Mouse (Mus musculus): ENCODE measurements at regions not wholly inside any gene's neighbourhood (a gene's known extent, or its start where the extent isn't known, plus 50 kb on each side); places are given as distances from the start of the nearest gene placed in this dataset.

GRCm38 (mm10) chrX:85329474-85330225, 80.2 kb downstream of the Fthl17a start:
- Histone ChIP-seq H3K4me3 (ENCODE audit: low read depth, low read length) (no peak overlapping the region), H3K27me3 (ENCODE audit: control insufficient read depth, insufficient read depth, low read length) (no peaks in the 10 kb centered on the region), H3K27ac (replicated peaks; ENCODE audit: low read depth, low read length) (no peak overlapping the region), H3K4me1 (ENCODE audit: control insufficient read depth, insufficient read depth, low read length) (no peaks in the 10 kb centered on the region), H3K9ac (ENCODE audit: low read length) (no peak overlapping the region), H3K36me3 (ENCODE audit: control insufficient read depth, insufficient read depth, low read length) (no peaks in the 10 kb centered on the region), H3K4me2 (ENCODE audit: low read depth, severe bottlenecking) (no peak overlapping the region), H3K9me3 (ENCODE audit: control insufficient read depth, low read length) (no peaks in the 10 kb centered on the region)
- no peak for ATAC-seq (ENCODE audit: insufficient number of reproducible peaks, low FRiP score, low TSS enrichment, low read depth)
- 85% methylated on average over 6 of the region's 6 CpGs for WGBS
- no peak for DNase-seq (ENCODE audit: low spot score)

DNA sequence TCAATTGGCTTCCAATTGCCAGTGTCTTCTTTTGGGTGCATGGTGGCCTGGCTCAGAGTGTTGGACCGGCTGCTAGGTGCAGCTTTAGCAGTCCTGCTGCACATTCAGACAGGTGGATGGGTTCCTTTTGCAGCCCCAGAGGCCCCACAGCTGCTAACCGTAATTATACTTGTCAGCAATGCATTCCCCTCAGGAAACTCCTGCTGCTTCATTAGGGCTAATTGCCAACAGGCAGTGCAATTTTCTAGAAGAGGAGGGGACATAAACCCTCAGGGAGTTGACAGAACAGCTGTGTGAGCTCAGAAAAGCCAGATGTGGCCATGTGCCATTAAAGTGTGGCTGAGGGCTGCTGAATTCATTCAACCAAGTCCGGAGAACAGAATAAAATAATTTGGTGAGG, 94.0 kb downstream of the Fthl17a start:
- Histone ChIP-seq H3K9me3 (ENCODE audit: control insufficient read depth, low read length) (no peaks in the 10 kb centered on the region), H3K36me3 (ENCODE audit: control insufficient read depth, insufficient read depth, low read length) (no peaks in the 10 kb centered on the region), H3K9ac (ENCODE audit: low read length) (no peak overlapping the region), H3K4me2 (ENCODE audit: low read depth, severe bottlenecking) (no peak overlapping the region), H3K27me3 (ENCODE audit: control insufficient read depth, insufficient read depth, low read length) (no peaks in the 10 kb centered on the region), H3K27ac (replicated peaks; ENCODE audit: low read depth, low read length) (no peak overlapping the region), H3K4me1 (ENCODE audit: control insufficient read depth, insufficient read depth, low read length) (no peaks in the 10 kb centered on the region), H3K4me3 (ENCODE audit: low read depth, low read length) (no peak overlapping the region)
- DNase-seq (ENCODE audit: low spot score) (peak; percentile 71), ATAC-seq (ENCODE audit: insufficient number of reproducible peaks, low FRiP score, low TSS enrichment, low read depth) (peak; percentile 89)
- WGBS, result 24% methylated on average over 3 of the region's 3 CpGs

DNA sequence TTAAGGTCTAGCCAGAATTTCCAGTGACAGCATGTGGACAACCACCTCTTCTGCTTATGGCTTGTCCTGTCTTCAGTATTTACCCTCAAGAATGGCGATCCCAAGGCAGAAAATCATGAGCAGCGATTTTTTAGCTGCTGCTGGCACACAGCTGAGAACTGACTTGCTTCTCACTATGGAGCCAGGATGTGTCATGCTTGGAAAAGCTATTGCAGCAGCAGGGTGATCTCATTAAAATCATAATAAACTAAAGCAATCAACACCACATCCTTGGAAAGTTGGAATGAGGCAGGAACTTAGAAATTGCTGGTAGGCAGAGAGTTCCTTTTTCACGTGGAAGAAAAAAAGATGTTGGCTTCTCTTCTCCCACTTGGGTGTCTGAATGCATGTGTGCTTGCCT, 125.8 kb downstream of the Fthl17a start:
- H3K4me3 ChIP-seq (ENCODE audit: low read depth, low read length), result no peak overlapping the region
- no peak overlapping the region for H3K4me2 ChIP-seq (ENCODE audit: low read depth, severe bottlenecking)
- no peak overlapping the region for H3K27ac ChIP-seq (replicated peaks; ENCODE audit: low read depth, low read length)
- no peak overlapping the region for H3K9ac ChIP-seq (ENCODE audit: low read length)
- DNase-seq (ENCODE audit: low spot score) (no peak), ATAC-seq (ENCODE audit: insufficient number of reproducible peaks, low FRiP score, low TSS enrichment, low read depth) (no peak)
- no peaks in the 10 kb centered on the region for H3K9me3 ChIP-seq (ENCODE audit: control insufficient read depth, low read length)
- no peaks in the 10 kb centered on the region for H3K4me1 ChIP-seq (ENCODE audit: control insufficient read depth, insufficient read depth, low read length)
- no peaks in the 10 kb centered on the region for H3K36me3 ChIP-seq (ENCODE audit: control insufficient read depth, insufficient read depth, low read length)
- H3K27me3 ChIP-seq (ENCODE audit: control insufficient read depth, insufficient read depth, low read length), result no peaks in the 10 kb centered on the region
- WGBS, result 50% methylated on average over 3 of the region's 3 CpGs

DNA sequence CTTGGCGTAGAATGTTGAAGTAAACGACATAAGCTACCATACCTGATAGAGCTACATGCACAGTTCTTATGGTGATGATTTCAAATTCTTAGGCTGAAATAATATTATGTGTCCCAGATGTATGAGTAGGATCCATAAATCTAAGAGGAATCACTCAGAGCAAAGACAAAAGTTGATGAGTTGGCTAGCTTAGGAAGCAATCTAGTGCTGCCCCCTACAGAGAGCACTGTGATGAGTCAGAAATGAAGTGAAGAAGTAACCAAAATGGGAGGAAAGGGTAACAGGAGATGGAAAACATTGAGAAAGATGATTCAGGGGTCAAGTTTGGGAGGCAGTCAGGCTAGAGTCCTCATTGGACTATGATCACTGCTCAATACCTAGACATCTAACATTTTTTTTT, 135.0 kb downstream of the Fthl17a start:
- ATAC-seq (ENCODE audit: insufficient number of reproducible peaks, low FRiP score, low TSS enrichment, low read depth), result no peak
- 92% methylated on average over 2 of the region's 2 CpGs for WGBS
- H3K4me3 ChIP-seq (ENCODE audit: low read depth, low read length), result no peak overlapping the region

More for the DNA sequence above, 135.0 kb downstream of the Fthl17a start:
- no peak overlapping the region for H3K9ac ChIP-seq (ENCODE audit: low read length)
- no peaks in the 10 kb centered on the region for H3K9me3 ChIP-seq (ENCODE audit: control insufficient read depth, low read length)
- no peaks in the 10 kb centered on the region for H3K36me3 ChIP-seq (ENCODE audit: control insufficient read depth, insufficient read depth, low read length)
- H3K27me3 ChIP-seq (ENCODE audit: control insufficient read depth, insufficient read depth, low read length), result no peaks in the 10 kb centered on the region
- H3K4me1 ChIP-seq (ENCODE audit: control insufficient read depth, insufficient read depth, low read length), result no peaks in the 10 kb centered on the region
- no peak overlapping the region for H3K27ac ChIP-seq (replicated peaks; ENCODE audit: low read depth, low read length)
- no peak overlapping the region for H3K4me2 ChIP-seq (ENCODE audit: low read depth, severe bottlenecking)
- no peak for DNase-seq (ENCODE audit: low spot score)
